Mouse (Mus musculus) hindbrain, postnatal 0 days (tissue): ENCODE data around the gene Sptssb. TPM values are rescaled to one million over a fixed set of nuclear protein-coding genes. Genes with fewer than 3 reads are reported as not detected.

Experiments
- ATAC-seq: fragments of 200-750 bp; cut with Nextera tagmentation; 2 replicates; pipeline ENCODE4 v1.8.0; 2017; ENCODE audit warnings: mild to moderate bottlenecking, moderate TSS enrichment, moderate library complexity
- DNase-seq: peaks from one replicate; pipeline ENCODE4 v3.0.0-alpha.2; 2015; ENCODE audit warnings: low spot score
- H3K27ac ChIP-seq: fragments of 300-500 bp; sonication (generic); 2 replicates; pipeline ENCODE4 v1.5.1; 2014; ENCODE audit warnings: mild to moderate bottlenecking
- H3K27me3 ChIP-seq: fragments of 300-500 bp; sonication (generic); 2 replicates; pipeline ENCODE4 v1.6.1; 2014; ENCODE audit warnings: low read length, mixed read lengths; ENCODE audit not compliant: insufficient read depth
- H3K36me3 ChIP-seq: fragments of 300-500 bp; sonication (generic); 2 replicates; pipeline ENCODE4 v1.6.1; 2014; ENCODE audit warnings: low read length, mixed read lengths; ENCODE audit not compliant: insufficient read depth
- H3K4me1 ChIP-seq: fragments of 300-500 bp; sonication (generic); 2 replicates; pipeline ENCODE4 v1.6.1; 2014; ENCODE audit warnings: antibody characterized with exemption, low read length, mixed read lengths; ENCODE audit not compliant: insufficient read depth
- H3K4me2 ChIP-seq: fragments of 300-500 bp; sonication (generic); 2 replicates; pipeline ENCODE4 v1.6.1; 2014; ENCODE audit warnings: low read depth, mild to moderate bottlenecking, low read length, moderate library complexity, mixed read lengths
- H3K4me3 ChIP-seq: fragments of 300-500 bp; sonication (generic); 2 replicates; pipeline ENCODE4 v1.5.1; 2014; ENCODE audit warnings: low read length
- H3K9ac ChIP-seq: fragments of 300-500 bp; sonication (generic); replicated peaks from 2 replicates; pipeline ENCODE4 v1.6.1; 2014; ENCODE audit warnings: mild to moderate bottlenecking, low read length, moderate library complexity, mixed read lengths
- H3K9me3 ChIP-seq: fragments of 300-500 bp; sonication (generic); 2 replicates; pipeline ENCODE4 v1.6.1; 2016; ENCODE audit warnings: low read length, mixed read lengths
- CTCF ChIP-seq: IDR thresholded peaks from 2 replicates; pipeline ENCODE4 v1.5.1; 2016; ENCODE audit warnings: antibody characterized with exemption, control low read depth, low read depth
- WGBS: fragments of 180-500 bp; shearing (Covaris S2); extraction: QIAGEN DNeasy Blood & Tissue Kit; methylation state at CpG from one replicate; pipeline ENCODE4 v1.1.7; 2014; 5-methylcytosine and 5-hydroxymethylcytosine counted together
- polyA plus RNA-seq: library from polyadenylated mRNA; unstranded; fragments of >200 nt; fragmentation: Nextera tagmentation; extraction: Ambion mirVana; gene quantifications from 2 replicates; pipeline ENCODE4 v1.2.1, GENCODE M21; 2015
- total RNA-seq: library from RNA; depleted of rRNA; stranded (reverse); fragments of >200 nt; gene quantifications from 2 replicates; pipeline ENCODE4 v1.2.3, GENCODE M21; 2014

The Sptssb gene
- total and polyA plus RNA-seq, 2 experiments from 2014 or later, result 1.5 to 1.6 TPM

- ATAC-seq (no peak), DNase-seq (no peak)
- H3K36me3 ChIP-seq, result no peaks in the 10 kb centered on the region
- no peak overlapping the region for H3K27ac ChIP-seq
- no peak for TF ChIP-seq CTCF
- no peaks in the 10 kb centered on the region for H3K9me3 ChIP-seq
- no peaks in the 10 kb centered on the region for H3K27me3 ChIP-seq
- H3K4me2 ChIP-seq, result no peak overlapping the region
- H3K4me3 ChIP-seq, result no peak overlapping the region
- WGBS, result 68% methylated on average over 5 of the region's 5 CpGs
- no peaks in the 10 kb centered on the region for H3K4me1 ChIP-seq
- no peak overlapping the region for H3K9ac ChIP-seq
Measured at GRCm38 (mm10) chr3:69900335-69900734, 40.6 kb upstream of the Sptssb start.

- 0 out of 2 replicates have a peak, but pooled peaks have one; percentile 18 for ATAC-seq
- 70% methylated on average over 7 of the region's 8 CpGs for WGBS
- Histone ChIP-seq H3K4me2 (no peak overlapping the region), H3K9me3 (no peaks in the 10 kb centered on the region), H3K9ac (no peak overlapping the region), H3K36me3 (no peaks in the 10 kb centered on the region), H3K4me1 (no peaks in the 10 kb centered on the region), H3K27me3 (no peaks in the 10 kb centered on the region), H3K4me3 (no peak overlapping the region), H3K27ac (no peak overlapping the region)
- peak; percentile 79 for DNase-seq
- peak; percentile 59 for TF ChIP-seq CTCF
Measured at GRCm38 (mm10) chr3:69897917-69898594, 38.3 kb upstream of the Sptssb start.

- no peak for ATAC-seq
- H3K4me1 ChIP-seq, result no peaks in the 10 kb centered on the region
- WGBS, result 91% methylated on average over 11 of the region's 11 CpGs
Measured at GRCm38 (mm10) chr3:69895516-69895915, 35.8 kb upstream of the Sptssb start.

GRCm38 (mm10) chr3:69892187-69893094 is 32.7 kb upstream of the Sptssb start:
- H3K27me3 ChIP-seq, result no peaks in the 10 kb centered on the region
- no peak for TF ChIP-seq CTCF
- H3K4me1 ChIP-seq, result no peaks in the 10 kb centered on the region
- no peak overlapping the region for H3K9ac ChIP-seq
- no peaks in the 10 kb centered on the region for H3K36me3 ChIP-seq
- no peak for ATAC-seq
- no peak overlapping the region for H3K4me2 ChIP-seq
- H3K4me3 ChIP-seq, result no peak overlapping the region
- H3K27ac ChIP-seq, result no peak overlapping the region
- no peak for DNase-seq
- WGBS, result 85% methylated on average over 9 of the region's 9 CpGs
- no peaks in the 10 kb centered on the region for H3K9me3 ChIP-seq

More at GRCm38 (mm10) chr3:69895516-69895915, 35.8 kb upstream of the Sptssb start:
- H3K4me3 ChIP-seq, result no peak overlapping the region
- H3K9me3 ChIP-seq, result no peaks in the 10 kb centered on the region
- no peak overlapping the region for H3K27ac ChIP-seq
- no peak overlapping the region for H3K4me2 ChIP-seq
- no peak for DNase-seq
- no peaks in the 10 kb centered on the region for H3K27me3 ChIP-seq
- no peak for TF ChIP-seq CTCF
- no peaks in the 10 kb centered on the region for H3K36me3 ChIP-seq
- H3K9ac ChIP-seq, result no peak overlapping the region

GRCm38 (mm10) chr3:69885866-69886265 is 26.1 kb upstream of the Sptssb start:
- no peak overlapping the region for H3K9ac ChIP-seq
- no peak overlapping the region for H3K4me2 ChIP-seq
- DNase-seq (no peak), ATAC-seq (no peak)
- no peak for TF ChIP-seq CTCF
- H3K4me3 ChIP-seq, result no peak overlapping the region
- no peaks in the 10 kb centered on the region for H3K27me3 ChIP-seq
- no peaks in the 10 kb centered on the region for H3K9me3 ChIP-seq
- 79% methylated on average over 2 of the region's 2 CpGs for WGBS
- no peaks in the 10 kb centered on the region for H3K36me3 ChIP-seq
- no peaks in the 10 kb centered on the region for H3K4me1 ChIP-seq
- H3K27ac ChIP-seq, result no peak overlapping the region

GRCm38 (mm10) chr3:69883710-69884109 is 24.0 kb upstream of the Sptssb start:
- Histone ChIP-seq H3K4me3 (no peak overlapping the region), H3K4me2 (no peak overlapping the region), H3K9ac (no peak overlapping the region), H3K9me3 (no peaks in the 10 kb centered on the region), H3K4me1 (no peaks in the 10 kb centered on the region), H3K27ac (no peak overlapping the region), H3K27me3 (no peaks in the 10 kb centered on the region), H3K36me3 (no peaks in the 10 kb centered on the region)
- DNase-seq (no peak), ATAC-seq (no peak)
- TF ChIP-seq CTCF, result no peak
- WGBS, result 89% methylated on average over 1 of the region's 1 CpGs
